Mouse (Mus musculus): Measurements from ENCODE around the gene Ly6g5c.

DNA sequence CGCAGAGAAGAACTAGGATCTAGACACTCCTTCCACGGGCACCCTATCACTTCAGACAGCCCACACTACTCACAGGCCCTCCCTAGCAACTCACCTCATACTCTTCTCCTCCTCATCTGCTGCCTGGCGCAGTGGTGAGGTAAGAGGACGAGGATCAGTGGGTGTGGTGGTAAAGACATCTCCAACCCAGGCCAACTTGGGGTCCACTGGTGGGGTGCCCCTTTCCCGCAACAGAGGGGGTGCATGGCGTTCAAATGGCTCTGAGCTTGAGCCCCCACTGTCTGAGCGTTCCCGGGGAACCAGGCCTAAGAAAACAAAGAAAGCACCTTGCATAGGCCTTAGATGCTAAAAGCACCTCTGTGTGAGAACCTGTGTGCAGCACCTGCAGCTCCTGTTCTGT is 49.2 kb downstream of the Ly6g5c start:
- TF ChIP-seq FLI1 (IDR thresholded peaks at IDR 0.05; ENCODE audit: low read length) (no peak), GATA1 (IDR thresholded peaks at IDR 0.05; ENCODE audit: borderline replicate concordance, low read length) (no peak)

All from megakaryocyte, embryonic 14.5 days (primary cell).